Mouse (Mus musculus): ENCODE data around the gene Serpina3k.
A peak's percentile ranks its signal among the peaks of the same experiment; 100 is the strongest.
"Not testable (repeated sequence)": the region's sequence is repeated elsewhere in the genome, so short reads cannot be mapped to it uniquely, and the experiment has no call there.

Serpina3k gene

GRCm38 (mm10) chr12:104338226-104338625 lies at the start of gene Serpina3k, which contains the start of gene Serpina3m:
TSS of gene Serpina3k (plus strand) at chr12:104338486.
TSS of gene Serpina3m (plus strand) at chr12:104338486.
- DNase-seq = not testable (repeated sequence)

- no peak for DNase-seq
Measured at GRCm38 (mm10) chr12:104289872-104290271, 48.4 kb upstream of the Serpina3k start.

- DNase-seq = no peak
Measured at GRCm38 (mm10) chr12:104293963-104294362, 44.3 kb upstream of the Serpina3k start.

- DNase-seq = no peak
Measured at GRCm38 (mm10) chr12:104298049-104298448, 40.2 kb upstream of the Serpina3k start.

- no peak for DNase-seq
Measured at GRCm38 (mm10) chr12:104305991-104306390, 32.3 kb upstream of the Serpina3k start.

- DNase-seq = no peak
Measured at GRCm38 (mm10) chr12:104314253-104314652, 24.0 kb upstream of the Serpina3k start, which contains the start of gene Serpina3j. TSS of gene Serpina3j (plus strand) at chr12:104314553.

- no peak for DNase-seq
Measured at GRCm38 (mm10) chr12:104322454-104322853, 15.8 kb upstream of the Serpina3k start.

GRCm38 (mm10) chr12:104331701-104332100 lies 6.6 kb upstream of the Serpina3k start:
- no peak for DNase-seq

- DNase-seq = not testable (repeated sequence)
Measured at GRCm38 (mm10) chr12:104336873-104337272, 1.4 kb upstream of the Serpina3k start.

GRCm38 (mm10) chr12:104338705-104339104 lies 419 bp downstream of the Serpina3k start:
- DNase-seq = no peak

- not testable (repeated sequence) for DNase-seq
Measured at GRCm38 (mm10) chr12:104342489-104342888, 4.2 kb downstream of the Serpina3k start.

GRCm38 (mm10) chr12:104345181-104345580 lies 6.9 kb downstream of the Serpina3k start:
- no peak for DNase-seq

- DNase-seq = no peak
Measured at GRCm38 (mm10) chr12:104345707-104346106, 7.4 kb downstream of the Serpina3k start.

- DNase-seq = no peak
Measured at GRCm38 (mm10) chr12:104347091-104347490, 8.8 kb downstream of the Serpina3k start.

- DNase-seq = peak; percentile 64 to 74
Measured at GRCm38 (mm10) chr12:104351812-104352211, 13.5 kb downstream of the Serpina3k start.

- no peak for DNase-seq
Measured at GRCm38 (mm10) chr12:104356006-104356405, 17.7 kb downstream of the Serpina3k start.

GRCm38 (mm10) chr12:104369986-104370385 lies 31.7 kb downstream of the Serpina3k start:
- no peak for DNase-seq

- not testable (repeated sequence) for DNase-seq
Measured at GRCm38 (mm10) chr12:104377179-104377578, 38.9 kb downstream of the Serpina3k start.

GRCm38 (mm10) chr12:104378351-104378750 lies 40.1 kb downstream of the Serpina3k start:
- DNase-seq = not testable (repeated sequence)

GRCm38 (mm10) chr12:104378815-104379214 lies 40.5 kb downstream of the Serpina3k start:
- DNase-seq = not testable (repeated sequence)

GRCm38 (mm10) chr12:104379856-104380255 lies 41.6 kb downstream of the Serpina3k start:
- no peak for DNase-seq

- not testable (repeated sequence) for DNase-seq
Measured at GRCm38 (mm10) chr12:104381071-104381604, 42.9 kb downstream of the Serpina3k start.

- not testable (repeated sequence) for DNase-seq
Measured at GRCm38 (mm10) chr12:104385987-104386386, 47.7 kb downstream of the Serpina3k start.

- DNase-seq = not testable (repeated sequence)
Measured at GRCm38 (mm10) chr12:104386878-104387277, 48.6 kb downstream of the Serpina3k start.

GRCm38 (mm10) chr12:104388477-104388876 lies 50.2 kb downstream of the Serpina3k start:
- DNase-seq = no peak

Data from kidney, postnatal 25 days (tissue).